In genomic region chr8:104594611-104595362, GRCm38 (mm10) we compare ENCODE assay signal across 22 mouse cellular contexts. TPM values are rescaled to one million over a fixed set of nuclear protein-coding genes. Genes with fewer than 3 reads are reported as not detected.
"Had no signal": no experiment of that assay in that cellular context is flagged by ENCODE, and none has a peak within 500 bp of the region (broad histone marks: within the 10 kb centered on the region; RNA-seq: fewer than 3 reads in every experiment).

No protein-coding gene starts in this region.

- ATAC-seq: liver, postnatal 0 days; lung, postnatal 0 days had no signal

- H3K9me3 ChIP-seq: limb, embryonic 10.5 days; limb, embryonic 13.5 days; megakaryocyte, embryonic 14.5 days; midbrain, embryonic 10.5 days; neural tube, embryonic 13.5 days had no signal

- H3K9ac ChIP-seq: limb, embryonic 13.5 days; liver, embryonic 14.5 days; liver, postnatal 0 days; lung, embryonic 14.5 days; neural tube, embryonic 13.5 days had no signal

- DNase-seq: layer of hippocampus, adult 9-11 months; liver; liver, postnatal 0 days; lung, embryonic 14.5 days; lung, postnatal 36 days; midbrain, embryonic 14.5 days; thymus, adult 2 months; thymus, postnatal 14 days; thymus, postnatal 4 days had no signal

- H3K4me2 ChIP-seq: limb, embryonic 13.5 days; lung, embryonic 14.5 days; neural tube, embryonic 13.5 days had no signal

- H3K4me3 ChIP-seq: layer of hippocampus, adult 2 months; limb, embryonic 10.5 days; limb, embryonic 13.5 days; megakaryocyte, embryonic 14.5 days; midbrain, embryonic 10.5 days; myocyte; neural tube, embryonic 13.5 days had no signal

- H3K27ac ChIP-seq: layer of hippocampus, adult 2 months; limb, embryonic 10.5 days; limb, embryonic 13.5 days; liver, embryonic 14.5 days; midbrain, embryonic 10.5 days; neural tube, embryonic 13.5 days; stomach, postnatal 0 days had no signal

- H3K27me3 ChIP-seq: limb, embryonic 13.5 days; megakaryocyte, embryonic 14.5 days; neural tube, embryonic 13.5 days had no signal

RNA-seq across cellular contexts. Expression of gene Cdh16, which starts 29.4 kb away (rescaled TPM):
- total RNA-seq: layer of hippocampus, adult 2 months; layer of hippocampus, postnatal 25 days; left cerebral cortex, adult 18-20 months; left cerebral cortex, postnatal 25 days had no signal
- polyA plus RNA-seq: limb, embryonic 10.5 days; limb, embryonic 13.5 days; midbrain, embryonic 10.5 days; midbrain, embryonic 14.5 days had no signal
